Mouse (Mus musculus) T-helper 1 cell (primary cell): Measurements from ENCODE around the gene Lilra5.
"Not testable (repeated sequence)": the region's sequence is repeated elsewhere in the genome, so short reads cannot be mapped to it uniquely, and the experiment has no call there.

Experiments
- in situ Hi-C: fragments of 300-600 bp; cut with MboI, MseI; formaldehyde crosslinking; loops from one replicate; pipeline ENCODE4 v1.15.1; 2025; ENCODE audit warnings: high pct_unique_total_duplicates

The Lilra5 gene

DNA sequence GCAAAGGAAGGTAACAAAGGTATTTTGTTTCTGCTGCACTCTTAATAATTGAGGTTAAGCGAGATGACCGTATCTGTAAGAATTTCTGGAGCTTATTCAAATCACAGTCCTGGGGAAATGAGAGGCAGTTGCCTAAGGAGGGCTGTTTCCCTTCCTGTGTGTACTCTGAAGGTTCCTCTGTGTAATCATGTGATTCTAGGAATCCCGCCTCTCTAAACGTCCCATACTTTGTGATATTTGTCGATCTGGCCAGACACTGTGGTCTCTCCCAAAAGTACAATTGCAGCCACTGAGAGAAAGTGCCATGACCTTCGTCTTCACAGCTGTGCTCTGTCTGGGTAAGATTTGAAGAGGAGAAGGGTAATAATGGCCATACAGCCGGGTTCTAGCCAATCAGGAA, at the start of gene Lilra5:
TSS of gene Lilra5 (plus strand) at position 301 of the 400 bp plus-strand sequence.
- in situ Hi-C loops = no loop called here

DNA sequence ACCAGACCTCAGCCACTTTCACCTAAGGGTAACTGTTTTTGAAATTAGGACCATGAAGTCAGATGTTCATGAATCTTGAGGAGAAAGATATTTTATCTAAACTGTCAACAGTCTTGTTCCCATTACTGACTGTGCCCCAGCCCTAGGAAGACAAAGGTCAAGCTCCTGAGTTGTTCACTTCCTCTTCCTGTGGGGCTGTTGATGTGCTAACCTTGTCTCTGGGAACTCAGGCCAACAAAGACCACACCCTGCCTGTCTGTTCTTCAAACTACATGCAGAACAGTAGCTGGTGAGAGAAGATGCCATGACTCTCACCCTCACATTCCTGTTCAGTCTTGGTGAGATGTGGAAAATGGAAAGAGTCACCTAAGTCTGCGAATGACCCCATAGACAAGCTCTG, 30.4 kb upstream of the Lilra5 start:
- in situ Hi-C loops = no loop called here

DNA sequence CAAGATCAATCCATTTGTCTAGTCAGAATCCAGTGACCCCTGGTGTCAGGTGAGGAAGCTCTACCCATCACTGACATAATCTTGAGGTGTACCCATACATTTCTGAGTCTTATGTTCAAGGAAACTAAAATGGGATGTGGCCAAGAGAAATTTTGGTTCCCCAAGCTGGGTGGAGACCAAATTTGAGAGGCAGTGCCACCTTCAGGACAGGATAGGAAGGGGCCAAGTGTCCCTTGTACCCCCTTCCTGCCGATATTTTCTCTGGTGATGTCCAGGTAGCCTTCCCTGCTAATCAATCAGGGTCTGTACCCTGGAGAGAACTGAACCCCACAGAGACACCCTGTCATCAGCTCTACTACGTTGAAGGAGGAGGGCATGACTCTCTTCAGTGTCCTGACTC, 28.9 kb upstream of the Lilra5 start:
- in situ Hi-C loops = no loop called here

DNA sequence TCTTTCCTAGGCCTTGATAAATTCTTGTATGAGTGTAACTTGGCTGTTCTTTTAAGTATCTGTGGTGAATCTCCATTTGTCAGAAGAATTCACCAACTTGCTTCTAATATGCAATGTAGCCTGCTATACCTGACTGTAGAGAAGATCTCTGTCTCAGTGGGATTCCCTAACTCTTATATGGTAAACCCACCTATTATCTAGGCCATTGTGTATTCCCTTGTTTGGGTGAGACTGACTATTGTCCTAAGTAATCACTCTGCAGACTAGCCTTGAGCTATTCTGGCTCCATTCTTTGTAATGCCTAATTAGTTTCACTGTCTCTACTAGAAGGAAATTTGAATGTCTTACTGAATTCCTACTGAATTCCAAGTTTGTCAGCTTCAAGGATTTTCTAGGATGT, 24.1 kb upstream of the Lilra5 start:
- in situ Hi-C loops = not testable (repeated sequence)

DNA sequence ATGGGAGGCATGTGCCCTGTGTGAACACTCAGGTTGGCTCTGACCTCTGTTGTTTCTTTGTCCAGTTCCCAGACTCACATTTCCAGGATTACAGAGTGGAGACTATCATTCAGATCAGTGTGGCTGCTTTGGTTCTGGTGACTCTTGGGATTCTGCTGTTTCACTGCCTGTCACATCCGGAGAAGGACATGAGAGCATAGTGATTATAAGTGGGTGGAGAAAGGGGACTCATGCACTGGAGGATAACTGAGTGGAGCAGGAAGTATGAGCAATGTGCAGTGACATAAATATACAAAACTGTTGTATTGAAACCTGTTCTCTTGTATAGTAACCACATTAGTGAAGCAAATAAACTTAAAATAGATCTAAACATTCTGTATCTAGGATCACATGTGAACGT, 22.2 kb upstream of the Lilra5 start:
- in situ Hi-C loops = no loop called here

DNA sequence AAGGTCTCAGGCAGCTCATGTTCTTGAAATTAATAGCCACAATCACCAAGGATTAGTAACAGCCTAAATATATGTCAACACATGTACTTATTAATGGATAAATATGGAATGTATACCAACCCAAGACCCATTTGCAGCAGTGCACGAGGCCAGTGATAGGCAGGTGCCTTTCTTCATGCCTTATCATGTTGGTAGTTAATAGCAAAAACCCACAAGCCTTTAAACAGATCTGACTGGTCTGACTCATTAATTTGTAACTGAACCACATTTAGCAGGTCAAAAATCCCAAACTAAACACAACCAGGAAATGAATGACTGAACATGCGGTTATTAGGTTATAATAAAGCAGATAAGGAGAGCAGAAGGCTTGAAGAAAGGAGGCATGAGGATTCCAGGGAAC, 21.7 kb upstream of the Lilra5 start:
- in situ Hi-C loops = no loop called here

DNA sequence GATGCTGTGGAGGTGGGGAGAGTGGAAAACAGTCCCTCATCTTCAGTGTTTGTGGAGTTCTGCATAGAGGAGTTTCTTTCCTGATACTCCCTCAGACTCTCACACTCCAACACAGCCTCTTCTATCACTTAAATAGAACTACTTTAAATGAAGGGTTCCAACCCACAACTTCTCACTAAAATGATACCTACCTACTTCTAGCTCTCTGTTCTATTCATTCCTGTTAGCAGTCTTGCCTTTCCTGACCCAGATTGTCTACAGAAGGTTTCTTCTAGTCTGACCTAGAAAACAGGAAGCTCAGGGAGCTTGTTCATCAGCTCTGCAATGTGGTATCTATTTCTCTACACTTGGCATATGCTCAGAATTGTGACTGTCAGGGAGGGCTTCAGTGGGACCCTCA, 2.0 kb upstream of the Lilra5 start:
- in situ Hi-C loops = no loop called here

DNA sequence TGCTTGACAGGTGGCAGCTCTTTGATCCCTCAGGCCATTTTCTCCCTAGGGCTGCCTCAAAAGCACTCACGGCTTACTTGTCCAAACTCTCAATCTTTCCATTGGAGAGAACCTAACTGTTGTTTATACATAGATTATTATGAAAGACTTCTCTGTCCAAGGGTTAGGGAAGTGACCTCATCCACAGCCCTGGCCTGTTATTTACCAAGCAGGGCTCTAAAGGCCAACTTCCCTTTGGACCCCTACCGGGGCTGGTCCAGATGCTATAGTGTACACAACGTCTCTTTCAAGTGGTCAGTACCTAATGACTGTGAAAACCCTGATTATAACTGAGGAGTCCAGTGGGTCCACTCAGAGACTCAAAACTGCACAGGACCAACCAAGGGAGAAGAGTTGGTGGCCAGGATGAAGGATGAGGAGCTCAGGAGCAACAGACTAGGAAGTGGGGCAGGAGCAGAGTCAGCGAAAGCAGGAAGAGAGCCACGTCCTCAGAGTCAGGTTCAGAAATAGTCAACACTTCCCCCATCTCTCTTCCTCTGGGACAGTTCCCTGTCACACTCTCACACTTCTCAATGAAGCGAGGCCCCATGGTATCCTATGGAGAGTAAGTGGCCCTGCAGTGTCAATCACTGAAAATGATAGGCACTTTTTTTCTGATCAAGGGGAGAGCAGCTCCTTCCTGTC, 1.6 kb downstream of the Lilra5 start:
- in situ Hi-C loops = no loop called here

DNA sequence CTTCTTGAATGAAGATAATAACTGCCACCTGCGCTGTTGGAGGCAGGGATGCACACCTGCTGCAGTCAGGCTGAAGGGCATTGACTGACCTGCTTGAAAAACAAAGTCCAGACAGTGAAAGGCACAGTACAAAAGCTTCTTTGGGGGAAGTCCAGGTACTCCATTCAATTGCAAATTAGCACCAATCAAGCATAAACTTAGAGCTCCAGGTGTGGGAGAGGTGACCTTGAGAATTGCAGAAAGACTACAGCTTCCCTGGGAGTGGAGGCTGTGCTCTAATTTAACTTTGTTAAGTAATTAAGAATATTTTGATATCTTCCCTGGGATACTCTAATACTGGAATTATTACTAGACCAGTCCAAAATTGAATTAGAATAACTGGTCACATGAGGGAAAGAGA, 13.7 kb downstream of the Lilra5 start:
- in situ Hi-C loops = not testable (repeated sequence)

DNA sequence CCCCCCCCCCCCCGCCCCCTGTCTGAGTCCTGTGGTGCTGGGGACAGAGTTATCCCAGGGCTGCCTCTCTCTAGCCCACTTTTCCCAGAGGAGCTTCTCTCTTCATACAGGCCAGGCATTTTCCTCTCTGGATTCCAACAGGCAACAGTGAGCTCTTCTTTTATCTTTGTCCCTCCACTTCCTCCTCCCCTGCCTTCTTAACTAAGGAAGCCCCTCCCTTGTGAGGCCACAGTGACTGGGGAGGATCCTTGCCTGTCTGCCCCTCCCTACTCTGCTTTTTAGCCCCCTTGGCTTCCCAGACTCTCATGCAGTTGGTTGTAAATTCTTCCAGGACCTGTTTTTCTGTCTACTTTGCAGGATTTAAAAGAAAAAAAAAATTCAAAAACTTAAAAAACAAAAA, 18.5 kb downstream of the Lilra5 start:
- in situ Hi-C loops = loop anchor here (5.0 kb wide), 1 partner anchor 324 kb away; no protein-coding TSS in a partner anchor

DNA sequence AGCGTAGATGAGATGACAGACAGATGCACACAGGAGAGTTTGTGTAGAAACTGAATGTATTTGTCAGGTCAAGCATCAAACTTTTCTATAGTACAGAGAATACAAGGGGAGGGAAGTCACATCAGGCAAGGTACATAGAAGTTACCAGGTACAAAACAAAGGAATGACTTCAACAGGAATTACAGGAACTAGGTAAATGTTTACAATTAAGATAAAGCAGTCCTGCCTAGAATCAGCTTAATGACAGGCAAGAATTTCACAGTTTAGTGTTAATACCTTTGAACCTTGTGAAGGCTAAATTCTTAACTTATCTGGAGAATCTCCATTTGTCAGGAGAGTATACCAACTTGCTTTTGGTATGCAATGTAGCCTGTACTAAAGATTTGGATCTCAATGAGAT, 23.0 kb downstream of the Lilra5 start:
- in situ Hi-C loops = not testable (repeated sequence)

DNA sequence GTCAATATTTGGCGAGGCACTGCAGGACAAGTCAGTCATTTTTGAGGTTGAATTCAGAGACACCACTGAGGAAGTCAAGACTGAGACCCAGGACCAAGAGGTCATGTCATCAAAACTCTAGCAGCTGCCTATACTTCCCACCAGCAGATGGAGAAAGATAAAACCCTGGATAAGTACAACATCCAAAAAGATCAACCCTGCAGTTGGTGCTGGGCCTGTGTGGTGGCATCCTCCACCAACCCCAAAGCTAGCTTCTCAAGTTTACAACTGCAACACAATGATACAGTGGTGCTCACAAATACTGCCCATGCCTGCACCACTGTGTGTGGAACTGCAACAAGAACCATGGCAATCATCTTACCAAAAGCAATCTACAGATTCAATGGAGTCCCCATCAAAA, 34.6 kb downstream of the Lilra5 start:
- in situ Hi-C loops = not testable (repeated sequence)

DNA sequence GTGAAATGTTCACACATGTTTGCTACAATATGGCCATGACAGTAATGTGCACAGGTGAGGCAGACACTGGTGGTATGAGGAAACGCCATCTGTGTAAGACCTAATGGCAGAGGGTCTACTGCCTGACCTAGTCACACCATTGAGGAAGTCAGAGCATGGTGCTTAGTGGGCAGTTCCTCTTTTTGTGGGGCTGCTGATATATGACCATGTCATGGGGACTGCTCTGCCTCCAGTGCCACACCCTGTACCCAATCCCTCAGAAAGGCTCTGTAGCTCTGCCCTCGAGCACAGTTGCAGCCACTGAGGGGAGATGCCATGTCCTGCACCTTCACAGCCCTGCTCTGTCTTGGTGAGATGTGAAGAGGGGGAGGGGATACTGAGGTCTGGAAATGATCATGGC, 36.3 kb downstream of the Lilra5 start:
- in situ Hi-C loops = not testable (repeated sequence)

DNA sequence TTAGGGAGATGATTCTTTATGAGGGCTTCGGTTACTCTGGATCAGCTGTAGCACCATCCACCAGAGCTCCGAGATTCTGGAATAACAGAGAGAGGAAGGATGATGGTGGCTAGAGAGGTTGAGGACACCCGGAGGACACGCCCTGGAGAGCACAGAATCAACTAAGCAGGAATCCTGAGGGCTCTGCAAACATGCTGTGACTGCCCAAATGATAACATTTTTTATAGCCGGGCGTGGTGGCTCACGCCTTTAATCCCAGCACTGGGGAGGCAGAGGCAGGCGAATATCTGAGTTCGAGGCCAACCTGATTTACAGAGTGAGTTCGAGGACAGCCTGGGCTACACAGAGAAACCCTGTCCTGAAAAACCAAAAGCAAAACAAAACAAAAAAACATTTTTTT, 37.9 kb downstream of the Lilra5 start:
- in situ Hi-C loops = not testable (repeated sequence)

DNA sequence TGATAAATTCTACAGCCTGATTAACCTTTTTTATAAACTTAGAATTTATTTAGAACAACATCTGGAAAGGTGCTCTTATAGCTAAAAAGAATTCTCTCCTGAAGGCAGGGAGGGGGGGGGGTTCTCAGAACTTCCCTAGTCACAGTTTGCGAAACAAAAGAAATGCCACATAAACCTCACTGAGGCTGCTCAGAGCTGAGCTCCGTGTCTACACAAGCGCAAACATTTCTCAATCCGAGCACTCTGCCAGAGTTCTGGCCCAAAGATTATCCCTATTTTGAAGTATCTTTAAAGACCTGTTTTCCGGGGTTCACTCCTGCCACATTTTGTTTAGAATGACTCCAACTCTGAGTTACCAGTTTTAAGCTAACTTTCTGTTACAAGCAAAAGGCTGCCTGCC, 55.1 kb downstream of the Lilra5 start:
- in situ Hi-C loops = no loop called here
